In genomic region chr9:58541895-58542338, GRCm38 (mm10) we compare ENCODE assay signal across 8 mouse cellular contexts. TPM values are rescaled to one million over a fixed set of nuclear protein-coding genes. Genes with fewer than 3 reads are reported as not detected.
DNase-seq lines count a peak whose midpoint lies in the region; ATAC-seq lines count a peak whose summit lies in the region.

No protein-coding gene starts in this region.

- 0 out of 2 replicates have a peak overlapping the region, but pooled peaks have one; percentile 11 for H3K27ac ChIP-seq in intestine, embryonic 14.5 days (ENCODE audit: low read depth)

- H3K4me3 ChIP-seq in intestine, embryonic 14.5 days (ENCODE audit: low read depth, low read length): no peak overlapping the region

- no peak overlapping the region for H3K4me2 ChIP-seq in intestine, embryonic 14.5 days (ENCODE audit: low read length)

- WGBS in intestine, embryonic 14.5 days: 46% methylated on average over 6 of the region's 6 CpGs

- intact Hi-C loops in left cerebral cortex, postnatal 10 days (cut with DNase I): loop anchor here (2.0 to 5.0 kb wide), 2 partner anchors 111 to 330 kb away; no protein-coding TSS in a partner anchor

- H3K9me3 ChIP-seq in intestine, embryonic 14.5 days (ENCODE audit: control insufficient read depth, low read length): no peaks in the 10 kb centered on the region

- H3K27me3 ChIP-seq in intestine, embryonic 14.5 days (replicated peaks; ENCODE audit: control insufficient read depth, insufficient read depth, low read length): no peaks in the 10 kb centered on the region

- H3K9ac ChIP-seq in intestine, embryonic 14.5 days (ENCODE audit: low read length): no peak overlapping the region

- ATAC-seq in activated CD4-positive, CD25-positive, alpha-beta regulatory T cell, adult 4 months: peak; percentile 32
- no peak for ATAC-seq in intestine, embryonic 14.5 days (replicated peaks; ENCODE audit: low FRiP score, low TSS enrichment, low read depth)
- no peak for ATAC-seq in erythroid progenitor cell, adult 5-6 weeks (replicated peaks; ENCODE audit: low FRiP score, poor library complexity, severe bottlenecking)

- H3K36me3 ChIP-seq in intestine, embryonic 14.5 days (ENCODE audit: control insufficient read depth, insufficient read depth, low read length): peaks cover 20% of the 10 kb centered on the region

- H3K4me1 ChIP-seq in intestine, embryonic 14.5 days (replicated peaks; ENCODE audit: control insufficient read depth, insufficient read depth, low read length): peaks cover 7% of the 10 kb centered on the region

- DNase-seq in cerebellum, adult 9-10 months: peak; percentile 66
- peak; percentile 80 for DNase-seq in gastrocnemius, postnatal 25 days
- no peak for DNase-seq in intestine, embryonic 14.5 days (ENCODE audit: low spot score)
- peak; percentile 80 to 94 for DNase-seq in left cerebral cortex, postnatal 10 days (ENCODE audit: extremely low spot score in 1 of 2, low spot score in 2 of 2)
- DNase-seq in lung, postnatal 4 days: peak; percentile 82 to 92
- DNase-seq in right cerebral cortex, postnatal 4 days: peak; percentile 81

RNA-seq across cellular contexts. Expression of gene Cd276, which starts 13.3 kb away (rescaled TPM):
- not detected for polyA plus RNA-seq in activated CD4-positive, CD25-positive, alpha-beta regulatory T cell, adult 4 months (2017; shearing (Covaris generic))
- 10 to 100 TPM; 10.1 TPM for total RNA-seq in gastrocnemius, postnatal 25 days (2021)
- polyA plus RNA-seq in intestine, embryonic 14.5 days (2014; fragmentation: Nextera tagmentation; extraction: Ambion mirVana): 35.6 and 37.5 TPM in 2 replicates
- total RNA-seq in left cerebral cortex, postnatal 10 days (2021): 10 to 100 TPM; 21.1 to 24.5 TPM
- total RNA-seq in erythroid progenitor cell, adult 5-6 weeks (2015; ENCODE audit: low replicate concordance): 0.36 TPM in 1 of 2 replicates, not detected in the other
- total RNA-seq in erythroid progenitor cell, adult 5-6 weeks (2017; ENCODE audit: low replicate concordance): not detected in 2 replicates

RNA-seq across cellular contexts. Expression of gene Nptn, which starts 40.1 kb away (rescaled TPM):
- 100 to 1,000 TPM; 106 to 119 TPM for polyA plus RNA-seq in activated CD4-positive, CD25-positive, alpha-beta regulatory T cell, adult 4 months (2017; shearing (Covaris generic))
- total RNA-seq in gastrocnemius, postnatal 25 days (2021): 10 to 100 TPM; 92.9 to 99.0 TPM
- polyA plus RNA-seq in intestine, embryonic 14.5 days (2014; fragmentation: Nextera tagmentation; extraction: Ambion mirVana): 129 and 131 TPM in 2 replicates
- 100 to 1,000 TPM; 810 to 816 TPM for total RNA-seq in left cerebral cortex, postnatal 10 days (2021)
- 415 and 552 TPM in 2 replicates for total RNA-seq in erythroid progenitor cell, adult 5-6 weeks (2015; ENCODE audit: low replicate concordance)
- 202 and 230 TPM in 2 replicates for total RNA-seq in erythroid progenitor cell, adult 5-6 weeks (2017; ENCODE audit: low replicate concordance)

RNA-seq across cellular contexts. Expression of gene Insyn1, which starts 53.5 kb away (rescaled TPM):
- not detected for polyA plus RNA-seq in activated CD4-positive, CD25-positive, alpha-beta regulatory T cell, adult 4 months (2017; shearing (Covaris generic))
- total RNA-seq in gastrocnemius, postnatal 25 days (2021): 10 to 100 TPM; 11.1 to 12.3 TPM
- 1.2 and 1.9 TPM in 2 replicates for polyA plus RNA-seq in intestine, embryonic 14.5 days (2014; fragmentation: Nextera tagmentation; extraction: Ambion mirVana)
- 100 to 1,000 TPM; 126 to 133 TPM for total RNA-seq in left cerebral cortex, postnatal 10 days (2021)
- total RNA-seq in erythroid progenitor cell, adult 5-6 weeks (2015; ENCODE audit: low replicate concordance): not detected in 2 replicates
- total RNA-seq in erythroid progenitor cell, adult 5-6 weeks (2017; ENCODE audit: low replicate concordance): not detected in 2 replicates

Comparison
In these comparisons a context has a peak if more than half of its experiments do, and no peak if none do; other contexts are left out.
1. RNA of gene Cd276, which starts 13.3 kb away (total RNA-seq): 21.1 to 24.5 TPM in left cerebral cortex, postnatal 10 days and 10.1 TPM in gastrocnemius, postnatal 25 days; 0.36 TPM in erythroid progenitor cell, adult 5-6 weeks; every median in the first group is over 4 times any median in the second.
2. RNA of gene Insyn1, which starts 53.5 kb away (total RNA-seq): 126 to 133 TPM in left cerebral cortex, postnatal 10 days and 11.1 to 12.3 TPM in gastrocnemius, postnatal 25 days; not detected in erythroid progenitor cell, adult 5-6 weeks; every median in the first group is over 10 times any median in the second.